Mouse (Mus musculus) frontal cortex, adult (tissue): ENCODE data around the gene Tpte.
A peak's percentile ranks its signal among the peaks of the same experiment; 100 is the strongest.

ENCODE experiments used
- ATAC-seq: cut with Nextera tagmentation; 2 replicates; pipeline ENCODE4 v1.9.2; 2017; ENCODE audit warnings: mild to moderate bottlenecking, moderate library complexity, mixed read lengths; ENCODE audit not compliant: low TSS enrichment

The Tpte gene

GRCm38 (mm10) chr8:22376903-22377302, 93.7 kb downstream of the Tpte start:
- ATAC-seq = no peak

GRCm38 (mm10) chr8:22380934-22381333, 97.7 kb downstream of the Tpte start:
- ATAC-seq = peak; percentile 88

DNA sequence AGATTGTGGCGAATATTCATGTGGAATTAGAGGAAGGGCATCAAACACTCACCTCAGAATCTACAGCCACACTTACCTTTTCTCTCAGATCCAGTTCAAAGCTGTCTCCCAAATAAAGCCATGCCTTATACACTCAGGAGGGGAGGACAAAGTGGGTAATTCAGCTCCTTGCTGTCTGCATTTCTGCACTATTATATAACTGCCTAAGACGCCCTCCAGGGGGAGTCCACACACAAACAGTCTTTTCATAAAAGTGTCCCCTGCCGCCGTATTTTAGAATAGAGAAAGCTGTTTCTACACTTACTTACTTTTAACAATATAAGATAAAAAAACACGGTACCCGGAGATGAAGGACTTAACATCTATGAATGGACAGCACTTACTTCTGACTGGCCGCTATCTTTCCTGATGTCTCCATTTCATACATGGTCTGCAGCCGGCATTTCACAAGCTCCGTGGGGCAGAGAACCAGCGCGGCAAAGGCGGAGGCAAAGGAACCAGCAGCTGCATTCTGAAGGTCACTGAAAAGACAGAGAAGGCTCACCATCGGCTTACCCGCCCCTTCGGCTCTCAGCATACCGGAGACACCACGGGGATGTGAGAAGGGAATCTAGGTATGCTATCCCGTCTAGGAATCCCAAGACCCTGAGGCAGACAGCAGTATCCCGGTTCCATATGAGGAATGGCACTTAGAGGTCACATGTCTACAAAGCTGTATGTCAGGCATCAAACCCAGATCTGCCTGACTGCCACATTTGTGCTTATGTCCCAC, 99.8 kb downstream of the Tpte start:
- ATAC-seq = no peak

GRCm38 (mm10) chr8:22385158-22385557, 101.9 kb downstream of the Tpte start:
- ATAC-seq = no peak

GRCm38 (mm10) chr8:22389874-22390273, 106.6 kb downstream of the Tpte start:
- ATAC-seq = no peak

GRCm38 (mm10) chr8:22390766-22391463, 107.7 kb downstream of the Tpte start:
- ATAC-seq = no peak

- no peak for ATAC-seq
Observed at GRCm38 (mm10) chr8:22394471-22394870, 111.2 kb downstream of the Tpte start.

- ATAC-seq = no peak
Observed at GRCm38 (mm10) chr8:22395256-22395655, 112.0 kb downstream of the Tpte start.

- ATAC-seq = no peak
Observed at GRCm38 (mm10) chr8:22397811-22398141, 114.5 kb downstream of the Tpte start.

DNA sequence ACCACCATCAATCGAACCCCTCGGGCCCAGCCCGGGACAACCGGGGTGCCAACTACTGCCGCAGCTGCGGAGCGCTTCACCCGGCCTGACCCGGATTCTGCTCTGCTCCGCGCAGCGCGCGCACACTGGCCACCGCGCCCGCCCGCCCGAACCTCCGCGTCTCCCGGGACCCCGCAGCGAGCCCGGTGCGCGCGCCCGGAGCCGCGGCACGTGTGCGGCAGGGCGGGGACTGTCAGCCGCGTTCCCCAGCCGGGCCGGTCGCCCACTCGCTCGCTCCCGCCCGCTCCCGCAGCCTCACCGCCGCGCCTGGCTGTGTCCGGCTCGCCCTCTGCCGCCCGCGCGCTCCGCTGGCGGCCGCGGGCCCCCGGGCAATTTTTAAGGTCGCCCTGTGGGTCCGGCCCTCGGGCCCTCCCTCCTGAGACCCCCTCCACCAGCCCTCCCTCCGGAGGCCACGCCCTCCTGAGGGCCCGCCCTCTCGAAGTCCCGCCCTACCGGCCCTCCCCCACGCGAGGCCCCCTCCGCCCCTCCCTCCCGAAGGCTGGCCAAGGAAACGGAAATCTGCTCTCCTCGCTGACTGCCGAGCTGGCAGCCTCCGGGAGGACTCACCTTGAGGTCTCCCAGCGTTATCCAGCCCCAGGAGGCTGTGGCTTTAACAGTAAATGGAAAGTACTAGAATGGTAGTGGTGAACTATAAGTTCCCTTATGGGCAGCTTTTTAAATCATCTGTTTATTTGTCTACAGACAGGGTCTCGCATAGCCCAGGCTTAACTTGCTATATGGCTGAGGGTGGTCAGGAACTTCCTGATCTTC, 115.1 kb downstream of the Tpte start, which contains the start of gene Slc25a15:
Gene Slc25a15, minus strand, starts transcription at position 456 of the 810 bp plus-strand sequence.
- peak; percentile 91 for ATAC-seq

- ATAC-seq = peak; percentile 5; the same call in 1 of the 2 replicates
Observed at GRCm38 (mm10) chr8:22399285-22399880, 116.1 kb downstream of the Tpte start.

DNA sequence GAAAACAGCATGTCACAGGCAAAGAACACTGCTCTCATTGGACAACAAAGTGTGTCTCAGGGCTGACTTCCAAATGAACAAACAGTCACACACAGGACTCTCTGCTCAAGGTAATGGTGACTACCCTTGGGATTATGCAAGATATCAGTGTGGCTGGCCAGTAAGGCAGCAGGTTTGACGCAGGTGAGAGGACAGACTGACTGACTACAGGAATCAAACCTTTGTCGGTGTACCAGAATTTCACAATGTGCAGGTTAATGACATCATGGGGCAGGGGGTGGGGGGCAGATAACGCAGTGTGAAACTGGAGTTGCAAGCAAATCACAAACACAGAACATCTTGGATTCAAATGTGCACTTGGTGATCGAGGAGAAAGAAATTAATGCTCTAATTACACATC, 117.4 kb downstream of the Tpte start:
- no peak for ATAC-seq

DNA sequence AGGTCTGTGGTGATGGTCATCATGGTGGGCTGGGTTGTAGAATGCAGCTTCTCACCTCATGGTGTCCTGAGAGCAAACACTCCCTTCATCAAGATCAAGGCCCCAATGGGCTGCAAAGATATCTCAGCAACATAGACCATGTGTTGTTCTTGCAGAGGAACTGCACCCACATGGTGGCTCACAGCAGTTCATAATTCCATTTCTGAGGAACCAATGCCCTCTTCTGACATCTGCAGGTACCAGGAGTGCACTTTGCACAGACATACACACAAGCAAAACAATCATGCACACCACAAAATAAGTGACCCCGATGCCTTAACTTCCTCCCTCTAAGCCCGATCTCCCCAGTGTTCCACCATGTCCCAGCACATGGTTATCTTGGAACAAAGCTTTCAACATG, 120.0 kb downstream of the Tpte start:
- no peak for ATAC-seq

- no peak for ATAC-seq
Observed at GRCm38 (mm10) chr8:22405733-22406132, 122.5 kb downstream of the Tpte start.

DNA sequence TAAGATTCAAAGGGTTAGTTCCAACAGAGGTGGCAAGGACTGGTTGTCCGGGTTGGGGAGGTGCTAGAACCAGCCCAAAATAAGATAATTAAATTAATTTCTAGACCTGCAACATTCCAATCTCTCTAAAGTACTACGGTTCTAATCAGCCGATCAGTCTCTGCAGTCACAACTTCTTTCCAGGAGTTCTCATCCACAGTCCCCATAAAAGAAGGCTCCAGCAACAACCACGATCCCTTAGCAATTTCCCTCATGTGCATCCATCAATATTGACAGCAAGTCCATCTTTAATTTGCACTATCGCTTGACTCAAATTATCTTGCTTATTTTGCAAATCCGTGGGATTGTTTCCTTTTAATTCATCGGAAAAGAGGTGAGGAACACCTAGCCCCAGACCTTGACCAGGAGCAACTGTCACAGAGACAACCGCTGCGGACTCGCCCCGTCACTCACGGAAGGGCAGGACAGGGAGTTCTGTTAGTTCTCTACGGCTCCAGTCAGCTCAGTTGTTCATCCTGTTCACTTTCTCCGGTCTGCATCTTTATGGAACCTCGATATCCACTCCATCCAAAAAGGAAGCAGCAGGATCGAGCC, 127.5 kb downstream of the Tpte start:
- ATAC-seq = peak; percentile 66; the same call in 1 of the 2 replicates

DNA sequence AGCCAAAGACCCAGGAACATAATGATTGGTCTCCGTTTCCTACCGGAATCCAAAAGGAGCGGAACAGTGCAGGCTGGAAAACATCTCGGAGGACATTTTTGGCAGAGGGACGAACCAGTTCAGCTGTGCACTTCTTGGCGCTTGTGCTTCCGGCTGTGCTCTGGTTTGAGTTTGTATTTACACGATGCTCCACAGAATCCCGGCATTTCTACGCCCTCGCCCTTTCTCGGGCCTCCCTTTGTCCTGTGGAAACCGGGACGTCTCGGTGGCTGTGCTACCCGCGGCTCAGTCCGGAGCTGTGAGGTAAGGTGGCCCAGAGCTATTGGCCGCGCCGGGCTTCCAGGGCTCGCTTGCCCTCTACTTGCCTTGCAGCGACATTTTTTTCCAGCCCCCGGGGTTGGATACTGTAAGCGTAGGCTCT, 128.1 kb downstream of the Tpte start, which contains the start of gene Mrps31:
Gene Mrps31, plus strand, starts transcription at position 80 of the 421 bp plus-strand sequence.
- peak; percentile 94 for ATAC-seq

DNA sequence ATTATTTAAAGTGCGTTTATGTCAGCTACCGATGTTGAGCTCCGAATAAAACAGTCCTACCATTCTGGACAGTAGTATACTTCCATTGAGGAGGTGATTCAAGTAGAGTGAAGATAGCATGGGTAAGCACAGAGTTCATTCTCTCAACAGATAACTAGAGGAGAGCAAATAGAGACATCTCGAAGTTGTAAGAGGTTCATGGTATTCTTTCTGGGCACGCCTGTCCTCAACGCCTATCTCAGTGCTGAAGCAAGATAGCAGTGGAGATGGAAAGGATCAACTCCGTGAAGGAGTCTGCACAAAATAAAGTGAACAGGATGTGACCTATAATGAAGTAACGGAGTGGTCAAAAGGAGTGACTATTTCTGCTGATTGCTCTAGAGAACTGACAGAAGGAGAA, 128.7 kb downstream of the Tpte start:
- 0 out of 2 replicates have a peak, but pooled peaks have one; percentile 12 for ATAC-seq
